In genomic region chr6:114293511-114293910, GRCm38 (mm10) we compare ENCODE assay signal across 16 mouse cellular contexts. TPM values are rescaled to one million over a fixed set of nuclear protein-coding genes. Genes with fewer than 3 reads are reported as not detected.
DNase-seq lines count a peak whose midpoint lies in the region; ATAC-seq lines count a peak whose summit lies in the region.
"Had no signal": no experiment of that assay in that cellular context is flagged by ENCODE, and none has a peak within 500 bp of the region (broad histone marks: within the 10 kb centered on the region; RNA-seq: fewer than 3 reads in every experiment).

No protein-coding gene starts in this region.

- H3K4me1 ChIP-seq in forebrain, embryonic 12.5 days = peaks cover 94% of the 10 kb centered on the region
- H3K4me1 ChIP-seq in forebrain, embryonic 16.5 days (replicated peaks; ENCODE audit: control insufficient read depth, insufficient read depth, low read length) = peaks cover 97% of the 10 kb centered on the region
- peaks cover 85% of the 10 kb centered on the region for H3K4me1 ChIP-seq in forebrain, embryonic 14.5 days (ENCODE audit: control insufficient read depth, insufficient read depth, low read length)
- H3K4me1 ChIP-seq in midbrain, embryonic 13.5 days (replicated peaks) = peaks cover 99% of the 10 kb centered on the region
- H3K4me1 ChIP-seq: heart, embryonic 15.5 days had no signal

- ATAC-seq in forebrain, embryonic 12.5 days (ENCODE audit: low FRiP score) = no peak
- no peak for ATAC-seq in forebrain, embryonic 16.5 days
- no peak for ATAC-seq in forebrain, embryonic 14.5 days
- ATAC-seq in midbrain, embryonic 13.5 days = no peak
- ATAC-seq: liver, postnatal 0 days had no signal

- H3K27ac ChIP-seq in forebrain, embryonic 12.5 days = peak overlapping the region; percentile 31; the same call in 1 of the 2 replicates
- no peak overlapping the region for H3K27ac ChIP-seq in forebrain, embryonic 16.5 days (ENCODE audit: low read length)
- 0 out of 2 replicates have a peak overlapping the region, but pooled peaks have one; percentile 33 for H3K27ac ChIP-seq in forebrain, embryonic 14.5 days (ENCODE audit: low read depth, low read length)
- 0 out of 2 replicates have a peak overlapping the region, but pooled peaks have one; percentile 7 for H3K27ac ChIP-seq in midbrain, embryonic 13.5 days
- H3K27ac ChIP-seq: embryonic facial prominence, embryonic 13.5 days; heart, embryonic 15.5 days had no signal

- peak; percentile 57 to 69 for DNase-seq in left cerebral cortex, postnatal 10 days (ENCODE audit: extremely low spot score in 1 of 2, low spot score in 2 of 2)
- no peak for DNase-seq in left cerebral cortex, adult 9 months (ENCODE audit: low spot score in 2 of 2)
- no peak for DNase-seq in forebrain, embryonic 14.5 days (ENCODE audit: low spot score)
- no peak for DNase-seq in ovary, postnatal 14 days (ENCODE audit: low spot score)
- no peak for DNase-seq in gastrocnemius, postnatal 10 days
- DNase-seq: B cell, adult 2 months; cerebellum, adult 9-11 months; liver, postnatal 0 days; spleen, adult 18-20 months had no signal

- H3K4me2 ChIP-seq in forebrain, embryonic 12.5 days = no peak overlapping the region; the same call in 1 of the 2 replicates
- H3K4me2 ChIP-seq in forebrain, embryonic 16.5 days (ENCODE audit: low read length) = no peak overlapping the region
- no peak overlapping the region for H3K4me2 ChIP-seq in forebrain, embryonic 14.5 days (ENCODE audit: low read length)
- 0 out of 2 replicates have a peak overlapping the region, but pooled peaks have one; percentile 1 for H3K4me2 ChIP-seq in midbrain, embryonic 13.5 days (replicated peaks)
- H3K4me2 ChIP-seq: embryonic facial prominence, embryonic 13.5 days; heart, embryonic 15.5 days had no signal

- H3K9me3 ChIP-seq in forebrain, embryonic 12.5 days = no peaks in the 10 kb centered on the region
- no peaks in the 10 kb centered on the region for H3K9me3 ChIP-seq in forebrain, embryonic 16.5 days (ENCODE audit: control insufficient read depth, low read length)
- H3K9me3 ChIP-seq in forebrain, embryonic 14.5 days (replicated peaks; ENCODE audit: control insufficient read depth, low read length) = no peaks in the 10 kb centered on the region
- no peaks in the 10 kb centered on the region for H3K9me3 ChIP-seq in midbrain, embryonic 13.5 days
- H3K9me3 ChIP-seq: embryonic facial prominence, embryonic 13.5 days; heart, embryonic 15.5 days had no signal

- H3K4me3 ChIP-seq in forebrain, embryonic 12.5 days (replicated peaks) = no peak overlapping the region
- no peak overlapping the region for H3K4me3 ChIP-seq in forebrain, embryonic 16.5 days (replicated peaks; ENCODE audit: low read length)
- no peak overlapping the region for H3K4me3 ChIP-seq in forebrain, embryonic 14.5 days (ENCODE audit: low read depth, low read length)
- no peak overlapping the region for H3K4me3 ChIP-seq in midbrain, embryonic 13.5 days (replicated peaks)
- H3K4me3 ChIP-seq: embryonic facial prominence, embryonic 13.5 days; heart, embryonic 15.5 days had no signal

- no peaks in the 10 kb centered on the region for H3K36me3 ChIP-seq in forebrain, embryonic 12.5 days (replicated peaks)
- H3K36me3 ChIP-seq in forebrain, embryonic 16.5 days (ENCODE audit: control insufficient read depth, insufficient read depth) = no peaks in the 10 kb centered on the region
- H3K36me3 ChIP-seq in forebrain, embryonic 14.5 days (ENCODE audit: control insufficient read depth, insufficient read depth, low read length) = no peaks in the 10 kb centered on the region
- H3K36me3 ChIP-seq in midbrain, embryonic 13.5 days = no peaks in the 10 kb centered on the region
- H3K36me3 ChIP-seq: embryonic facial prominence, embryonic 13.5 days; heart, embryonic 15.5 days had no signal

- WGBS in forebrain, embryonic 12.5 days = 34% methylated on average over 8 of the region's 8 CpGs
- 25% methylated on average over 8 of the region's 8 CpGs for WGBS in forebrain, embryonic 16.5 days
- 29% methylated on average over 8 of the region's 8 CpGs for WGBS in forebrain, embryonic 14.5 days
- WGBS in midbrain, embryonic 13.5 days = 20% methylated on average over 8 of the region's 8 CpGs

- H3K9ac ChIP-seq in forebrain, embryonic 12.5 days = no peak overlapping the region
- no peak overlapping the region for H3K9ac ChIP-seq in forebrain, embryonic 16.5 days (replicated peaks; ENCODE audit: low read depth, low read length)
- H3K9ac ChIP-seq in forebrain, embryonic 14.5 days (ENCODE audit: low read length) = peak overlapping the region; percentile 17; the same call in 1 of the 2 replicates
- H3K9ac ChIP-seq in midbrain, embryonic 13.5 days (replicated peaks) = no peak overlapping the region
- H3K9ac ChIP-seq: embryonic facial prominence, embryonic 13.5 days; heart, embryonic 15.5 days; liver, postnatal 0 days had no signal

- H3K27me3 ChIP-seq in forebrain, embryonic 12.5 days = no peaks in the 10 kb centered on the region
- H3K27me3 ChIP-seq in forebrain, embryonic 16.5 days (replicated peaks; ENCODE audit: control insufficient read depth, insufficient read depth, low read length) = no peaks in the 10 kb centered on the region
- H3K27me3 ChIP-seq in forebrain, embryonic 14.5 days (replicated peaks; ENCODE audit: control insufficient read depth, insufficient read depth, low read length) = no peaks in the 10 kb centered on the region
- no peaks in the 10 kb centered on the region for H3K27me3 ChIP-seq in midbrain, embryonic 13.5 days

- intact Hi-C loops in left cerebral cortex, postnatal 10 days (cut with DNase I) = no loop called here

RNA-seq across cellular contexts. Expression of gene Slc6a1, which starts 11.1 kb away (rescaled TPM):
- 49.9 and 57.8 TPM in 2 replicates for polyA plus RNA-seq in forebrain, embryonic 12.5 days (2016; fragmentation: Nextera tagmentation; extraction: Ambion mirVana)
- 107 and 138 TPM in 2 replicates for polyA plus RNA-seq in forebrain, embryonic 16.5 days (2015; fragmentation: Nextera tagmentation; extraction: Ambion mirVana)
- 100 to 1,000 TPM; 309 to 340 TPM for total RNA-seq in left cerebral cortex, postnatal 10 days (2021)
- 74.0 and 95.1 TPM in 2 replicates for polyA plus RNA-seq in forebrain, embryonic 14.5 days (2014; fragmentation: Nextera tagmentation; extraction: Ambion mirVana)
- polyA plus RNA-seq in midbrain, embryonic 13.5 days (2015; fragmentation: Nextera tagmentation; extraction: Ambion mirVana) = 85.6 and 88.9 TPM in 2 replicates
- under 1 TPM; 0.75 to 0.87 TPM for total RNA-seq in gastrocnemius, postnatal 10 days (2021)
- total RNA-seq: MEL had no signal
- polyA plus RNA-seq: intestine, embryonic 14.5 days; liver, postnatal 0 days had no signal

Comparison
In these comparisons a context has a peak if more than half of its experiments do, and no peak if none do; other contexts are left out.
1. DNase-seq: peak in left cerebral cortex, postnatal 10 days (2 of 2); none in left cerebral cortex, adult 9 months (0 of 2), forebrain, embryonic 14.5 days (single experiment), ovary, postnatal 14 days (single experiment) and gastrocnemius, postnatal 10 days (single experiment).